Mouse (Mus musculus) lung, embryonic 15.5 days (tissue): Measurements from ENCODE around the gene Tle6. TPM values are rescaled to one million over a fixed set of nuclear protein-coding genes. Genes with fewer than 3 reads are reported as not detected.

ENCODE experiments used
- ATAC-seq: fragments of 200-750 bp; cut with Nextera tagmentation; 2 replicates; pipeline ENCODE4 v1.8.0; 2017; ENCODE audit warnings: moderate number of reproducible peaks, borderline replicate concordance; ENCODE audit not compliant: low FRiP score, low TSS enrichment; ENCODE audit errors: extremely low read depth
- H3K27ac ChIP-seq: fragments of 300-500 bp; sonication (generic); 2 replicates; pipeline ENCODE4 v1.5.1; 2015; ENCODE audit warnings: moderate library complexity, mild to moderate bottlenecking, inconsistent platforms
- H3K27me3 ChIP-seq: fragments of 300-500 bp; sonication (generic); 2 replicates; pipeline ENCODE4 v1.6.1; 2015; ENCODE audit warnings: inconsistent platforms
- H3K36me3 ChIP-seq: fragments of 300-500 bp; sonication (generic); 2 replicates; pipeline ENCODE4 v1.6.1; 2015; ENCODE audit warnings: inconsistent platforms
- H3K4me1 ChIP-seq: fragments of 300-500 bp; sonication (generic); 2 replicates; pipeline ENCODE4 v1.6.1; 2015; ENCODE audit warnings: inconsistent platforms
- H3K4me2 ChIP-seq: fragments of 300-500 bp; sonication (generic); 2 replicates; pipeline ENCODE4 v1.6.1; 2015; ENCODE audit warnings: inconsistent platforms, mild to moderate bottlenecking, moderate library complexity
- H3K4me3 ChIP-seq: fragments of 300-500 bp; sonication (generic); 2 replicates; pipeline ENCODE4 v1.5.1; 2015; ENCODE audit warnings: mild to moderate bottlenecking, inconsistent platforms
- H3K9ac ChIP-seq: fragments of 300-500 bp; sonication (generic); 2 replicates; pipeline ENCODE4 v1.6.1; 2015; ENCODE audit warnings: inconsistent platforms
- H3K9me3 ChIP-seq: fragments of 300-500 bp; sonication (generic); 2 replicates; pipeline ENCODE4 v1.6.1; 2016; ENCODE audit warnings: inconsistent platforms
- WGBS: fragments of 180-500 bp; shearing (Covaris S2); methylation state at CpG from one replicate; pipeline ENCODE4 v1.1.7; 2015; 5-methylcytosine and 5-hydroxymethylcytosine counted together
- polyA plus RNA-seq: library from polyadenylated mRNA; unstranded; fragments of >200 nt; fragmentation: Nextera tagmentation; extraction: Ambion mirVana; gene quantifications from 2 replicates; pipeline ENCODE4 v1.2.1, GENCODE M21; 2015

Gene Tle6
- polyA plus RNA-seq, 1 experiment from 2014 or later = 29.3 TPM

DNA sequence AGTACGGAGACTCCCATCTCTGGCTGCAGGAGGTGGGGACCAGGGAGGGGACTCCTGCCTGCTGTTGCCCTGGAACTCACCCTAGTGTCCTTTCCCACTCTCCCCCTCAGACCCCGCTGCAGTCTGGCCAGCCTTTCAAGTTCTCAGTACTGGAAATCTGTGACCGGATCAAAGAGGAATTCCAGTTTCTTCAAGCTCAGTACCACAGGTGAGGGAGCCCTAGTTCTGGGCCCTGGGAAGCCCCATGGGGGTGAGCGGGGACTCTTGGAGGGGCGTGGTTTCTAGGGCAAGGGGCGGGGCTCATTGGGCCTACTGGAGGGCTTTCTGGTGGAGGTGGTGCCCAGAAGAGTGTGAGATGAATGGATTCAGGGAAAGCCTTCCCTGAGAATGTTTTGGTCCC, 25.2 kb downstream of the Tle6 start:
- Histone ChIP-seq H3K9me3 (no peaks in the 10 kb centered on the region), H3K4me2 (peak overlapping the region; percentile 75), H3K27ac (peak overlapping the region; percentile 77), H3K9ac (peak overlapping the region; percentile 69), H3K36me3 (no peaks in the 10 kb centered on the region), H3K27me3 (no peaks in the 10 kb centered on the region), H3K4me3 (peak overlapping the region; percentile 60), H3K4me1 (peaks cover 63% of the 10 kb centered on the region)
- ATAC-seq = no peak
- 2% methylated on average over 6 of the region's 6 CpGs for whole genome bisulfite sequencing

DNA sequence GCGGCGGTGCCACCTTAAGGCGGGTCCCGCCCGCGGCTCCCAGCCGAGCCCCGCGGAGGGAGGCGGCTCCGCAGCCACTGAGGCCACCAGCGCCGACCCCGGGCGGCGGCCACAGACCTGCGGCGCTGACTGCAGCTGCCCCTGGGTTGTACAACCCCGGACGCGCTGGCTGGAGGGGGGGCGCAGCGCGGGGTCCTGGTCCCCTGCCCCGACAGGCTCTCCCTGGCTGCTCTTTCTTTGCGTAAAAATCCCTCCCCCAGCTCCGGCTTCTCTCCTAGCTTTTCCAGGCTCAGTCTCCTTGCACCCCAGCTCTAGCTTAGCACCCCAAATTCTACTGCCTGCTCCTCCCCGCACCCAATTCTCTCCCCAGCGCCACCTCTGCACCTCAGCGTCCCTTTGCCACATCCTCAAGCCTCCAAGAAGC, 25.7 kb downstream of the Tle6 start:
- peak overlapping the region; percentile 69 for H3K9ac ChIP-seq
- ATAC-seq = peak; percentile 15; the same call in 1 of the 2 replicates
- WGBS = under 1% methylated on average over 23 of the region's 30 CpGs
- H3K27me3 ChIP-seq = no peaks in the 10 kb centered on the region
- H3K4me3 ChIP-seq = peak overlapping the region; percentile 60
- H3K9me3 ChIP-seq = no peaks in the 10 kb centered on the region
- H3K4me1 ChIP-seq = peaks cover 63% of the 10 kb centered on the region
- peak overlapping the region; percentile 77 for H3K27ac ChIP-seq
- H3K36me3 ChIP-seq = no peaks in the 10 kb centered on the region
- peak overlapping the region; percentile 75 for H3K4me2 ChIP-seq

DNA sequence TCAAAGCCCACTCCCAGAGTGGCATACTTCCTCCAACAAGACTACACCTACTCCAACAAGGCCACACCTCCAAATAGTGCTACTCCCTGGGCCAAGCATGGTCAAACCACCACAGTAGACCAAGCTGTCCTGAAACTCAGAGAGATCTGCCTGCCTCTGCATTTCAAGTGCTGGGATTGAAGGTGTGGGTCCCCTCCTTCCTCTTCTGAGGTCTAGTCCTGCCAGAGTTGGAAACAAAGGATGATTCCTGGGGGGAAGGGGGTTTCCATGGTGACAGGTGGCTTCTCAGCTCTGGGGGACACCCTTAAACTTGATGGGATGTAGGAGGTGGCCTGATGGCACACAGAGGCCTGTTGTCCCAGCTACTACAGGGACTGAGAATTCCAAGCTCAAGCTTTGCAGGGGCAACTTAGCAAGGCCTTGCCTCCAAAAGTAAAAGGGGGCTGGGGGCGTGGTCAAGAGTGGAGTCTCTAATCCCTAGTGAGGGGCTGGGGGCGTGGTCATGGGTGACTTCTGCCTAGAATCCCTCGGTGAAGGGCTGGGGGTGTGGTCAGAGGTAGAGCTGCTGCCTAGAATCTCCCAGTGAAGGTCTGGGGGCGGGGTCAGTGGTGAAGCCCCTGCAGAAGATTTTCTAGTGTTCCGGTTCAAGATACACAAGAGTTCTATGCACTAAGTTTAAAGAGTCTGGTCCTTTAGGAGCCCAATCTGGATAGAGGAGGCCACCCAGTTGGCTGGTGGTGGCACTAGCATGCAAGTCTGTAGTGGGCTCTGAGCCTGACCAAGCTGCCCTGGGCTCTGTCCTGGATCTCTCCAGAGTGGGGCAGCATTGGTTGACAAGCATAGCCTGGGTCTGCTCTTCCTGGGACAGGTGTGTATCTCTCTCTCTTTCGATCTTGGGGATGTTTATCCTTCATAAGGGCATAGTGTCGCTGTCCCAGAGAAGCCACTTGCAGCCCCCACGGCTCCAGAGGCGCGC, 26.5 kb downstream of the Tle6 start, which contains the start of gene Tle2:
Tle2 (plus strand) TSS at position 481 of the 976 bp plus-strand sequence.
- Histone ChIP-seq H3K4me1 (peaks cover 65% of the 10 kb centered on the region), H3K36me3 (no peaks in the 10 kb centered on the region), H3K4me2 (peak within 1 kb of the TSS; percentile 75), H3K9me3 (no peaks in the 10 kb centered on the region), H3K4me3 (peak within 1 kb of the TSS; percentile 60), H3K27ac (peak within 1 kb of the TSS; percentile 96), H3K27me3 (no peaks in the 10 kb centered on the region), H3K9ac (peak within 1 kb of the TSS; percentile 69)
- no peak for ATAC-seq
- 18% methylated on average over 10 of the region's 10 CpGs for WGBS

DNA sequence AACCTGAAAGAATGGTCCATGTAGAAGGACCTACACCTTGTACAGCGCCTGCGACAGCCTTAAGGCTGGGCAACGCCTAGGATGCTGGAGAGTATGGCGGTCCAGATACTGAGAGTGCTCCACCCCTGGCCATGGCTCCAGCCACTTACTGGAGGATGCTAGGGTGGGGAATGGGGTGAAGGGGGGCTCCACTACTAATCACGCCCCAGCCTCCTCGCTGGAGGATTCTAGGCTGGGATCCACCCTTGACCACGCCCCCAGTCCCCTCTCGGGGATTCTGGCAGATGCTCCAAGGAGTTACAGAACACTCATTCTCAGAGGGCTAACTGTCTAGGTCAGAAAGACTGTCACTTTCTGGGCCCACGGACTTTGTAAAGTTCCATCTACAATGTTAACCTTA, 27.9 kb downstream of the Tle6 start:
- peaks cover 78% of the 10 kb centered on the region for H3K4me1 ChIP-seq
- H3K4me2 ChIP-seq = peak overlapping the region; percentile 92
- no peak overlapping the region for H3K4me3 ChIP-seq
- 17% methylated on average over 9 of the region's 9 CpGs for WGBS
- H3K27me3 ChIP-seq = no peaks in the 10 kb centered on the region
- no peak overlapping the region for H3K9ac ChIP-seq
- no peaks in the 10 kb centered on the region for H3K9me3 ChIP-seq
- ATAC-seq = no peak
- peak overlapping the region; percentile 96 for H3K27ac ChIP-seq
- no peaks in the 10 kb centered on the region for H3K36me3 ChIP-seq

DNA sequence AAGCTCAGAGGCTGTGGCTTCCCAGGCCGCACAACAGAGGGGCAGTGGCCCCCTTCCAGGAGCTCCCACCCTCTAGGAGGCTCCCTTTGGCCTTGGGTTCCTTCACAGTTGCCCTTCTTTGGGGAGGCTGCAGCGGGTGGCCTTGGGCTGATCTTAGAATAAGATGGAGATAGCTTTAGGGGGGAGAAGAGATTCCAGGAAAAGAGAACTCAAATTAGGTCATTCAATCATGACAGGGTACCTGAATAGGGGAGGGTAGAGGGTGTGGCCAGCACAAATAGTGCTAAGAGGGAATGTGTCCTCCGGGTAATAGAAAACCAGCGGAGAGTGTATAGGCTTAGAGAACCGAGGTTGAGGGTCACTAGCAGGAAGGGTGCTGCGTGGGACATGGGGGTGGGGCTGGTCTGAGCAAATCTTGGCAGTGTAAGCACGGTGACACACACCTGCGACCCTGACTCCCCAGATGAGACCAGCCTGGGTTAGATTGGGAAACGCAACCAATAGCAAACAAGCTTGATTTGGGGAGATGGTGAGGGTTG, 28.7 kb downstream of the Tle6 start:
- peak overlapping the region; percentile 32; the same call in 1 of the 2 replicates for H3K9ac ChIP-seq
- no peak for ATAC-seq
- H3K36me3 ChIP-seq = no peaks in the 10 kb centered on the region
- no peaks in the 10 kb centered on the region for H3K27me3 ChIP-seq
- H3K4me3 ChIP-seq = peak overlapping the region; percentile 50
- H3K4me1 ChIP-seq = peaks cover 84% of the 10 kb centered on the region
- H3K4me2 ChIP-seq = peak overlapping the region; percentile 92
- WGBS = 12% methylated on average over 9 of the region's 9 CpGs
- no peaks in the 10 kb centered on the region for H3K9me3 ChIP-seq
- H3K27ac ChIP-seq = peak overlapping the region; percentile 96

DNA sequence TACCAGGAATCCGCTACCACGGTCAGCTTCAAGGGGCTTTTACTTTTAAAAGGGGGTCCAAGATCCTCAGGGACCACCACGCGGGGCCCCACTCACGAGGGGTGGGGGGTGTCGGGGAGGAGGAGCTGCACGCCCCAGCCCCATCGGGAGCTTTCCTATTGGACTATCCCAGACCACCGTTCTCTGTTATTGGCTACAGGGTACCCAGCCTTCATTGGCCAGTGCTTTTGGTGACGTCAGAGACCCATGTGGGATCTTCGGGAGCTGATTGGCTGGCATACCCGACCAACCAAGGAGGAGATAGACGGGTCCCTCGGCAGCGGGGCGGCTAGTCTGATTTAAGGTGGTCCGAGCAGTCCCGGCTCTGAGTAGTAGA, 29.4 kb downstream of the Tle6 start:
- H3K4me3 ChIP-seq = peak overlapping the region; percentile 50

DNA sequence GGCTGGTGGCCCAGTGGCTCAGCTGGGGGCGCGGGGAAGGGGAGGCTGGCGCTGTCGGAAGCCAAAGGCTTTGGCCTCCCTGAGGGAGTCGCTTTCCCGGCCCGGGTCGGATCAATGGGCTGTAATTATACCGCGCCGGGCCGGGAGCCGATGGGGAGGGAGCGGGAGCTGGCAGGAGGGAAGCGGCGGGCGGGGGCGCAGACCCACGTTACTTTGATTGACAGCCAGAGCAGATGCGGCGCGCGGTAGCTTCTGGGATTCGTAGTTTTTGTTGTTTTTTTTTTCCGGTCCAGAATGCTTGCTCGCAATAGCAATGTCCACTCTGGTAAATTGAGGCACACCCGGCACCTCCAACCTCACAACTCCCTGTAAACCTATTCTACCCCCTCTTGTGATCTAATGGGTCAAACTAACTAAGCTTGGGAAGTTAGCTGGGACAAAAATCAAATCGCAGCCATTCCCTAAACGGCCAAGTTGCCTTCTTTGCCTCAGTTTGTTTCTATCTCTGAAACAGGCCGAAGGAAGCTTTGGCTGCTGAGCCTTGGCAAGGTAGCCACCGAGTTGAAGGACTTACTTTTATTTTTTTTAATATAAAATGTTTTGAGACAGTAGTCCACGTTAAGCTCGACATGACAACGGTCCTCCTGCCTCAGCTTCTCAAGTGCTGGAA, 29.9 kb downstream of the Tle6 start:
- H3K4me1 ChIP-seq = peaks cover 74% of the 10 kb centered on the region
- H3K4me2 ChIP-seq = peak overlapping the region; percentile 92
- H3K9ac ChIP-seq = peak overlapping the region; percentile 33
- WGBS = under 1% methylated on average over 34 of the region's 34 CpGs
- peak overlapping the region; percentile 96 for H3K27ac ChIP-seq
- peak overlapping the region; percentile 50 for H3K4me3 ChIP-seq
- no peaks in the 10 kb centered on the region for H3K9me3 ChIP-seq
- H3K36me3 ChIP-seq = peaks cover 12% of the 10 kb centered on the region
- H3K27me3 ChIP-seq = no peaks in the 10 kb centered on the region
- peak; percentile 67 for ATAC-seq

More for the DNA sequence above, 29.4 kb downstream of the Tle6 start:
- Histone ChIP-seq H3K4me2 (peak overlapping the region; percentile 92), H3K9ac (peak overlapping the region; percentile 33), H3K9me3 (no peaks in the 10 kb centered on the region), H3K27me3 (no peaks in the 10 kb centered on the region), H3K27ac (peak overlapping the region; percentile 96), H3K4me1 (peaks cover 79% of the 10 kb centered on the region), H3K36me3 (peaks cover 7% of the 10 kb centered on the region; the same call in 1 of the 2 replicates)
- ATAC-seq = peak; percentile 90
- WGBS = 2% methylated on average over 18 of the region's 18 CpGs

DNA sequence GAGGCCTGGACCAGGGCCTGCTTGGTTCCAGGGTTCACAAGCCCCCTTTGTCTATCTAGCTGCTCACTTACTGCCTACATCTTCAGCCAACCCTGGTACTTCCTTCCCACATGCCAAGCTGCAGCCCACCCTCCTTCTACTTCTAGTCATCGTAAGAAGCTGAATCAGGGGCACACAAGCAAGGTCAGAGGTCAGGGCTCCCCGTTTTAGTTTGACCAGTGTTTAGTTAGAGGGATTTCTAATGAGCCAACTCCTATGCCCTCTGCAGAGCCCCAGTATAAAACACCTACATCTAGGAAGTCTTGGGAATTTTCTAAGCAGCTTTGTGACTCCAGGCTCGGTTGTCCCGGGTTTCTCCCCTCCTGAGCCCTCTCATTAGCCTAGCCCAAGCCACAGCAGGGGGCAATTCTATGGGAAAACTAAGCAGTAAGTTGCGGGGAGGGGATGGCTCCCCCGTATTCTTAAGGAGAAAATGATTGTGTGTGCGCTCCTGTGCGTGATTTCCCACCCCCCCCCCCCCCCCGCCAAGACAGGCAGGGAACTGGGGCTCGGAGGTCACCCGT, 30.6 kb downstream of the Tle6 start:
- Histone ChIP-seq H3K36me3 (peaks cover 18% of the 10 kb centered on the region), H3K9me3 (no peaks in the 10 kb centered on the region), H3K4me2 (peak overlapping the region; percentile 92), H3K4me3 (peak overlapping the region; percentile 50), H3K27ac (peak overlapping the region; percentile 96), H3K4me1 (peaks cover 72% of the 10 kb centered on the region), H3K27me3 (no peaks in the 10 kb centered on the region), H3K9ac (peak overlapping the region; percentile 20; the same call in 1 of the 2 replicates)
- no peak; the same call in 1 of the 2 replicates for ATAC-seq
- 2% methylated on average over 11 of the region's 11 CpGs for WGBS

DNA sequence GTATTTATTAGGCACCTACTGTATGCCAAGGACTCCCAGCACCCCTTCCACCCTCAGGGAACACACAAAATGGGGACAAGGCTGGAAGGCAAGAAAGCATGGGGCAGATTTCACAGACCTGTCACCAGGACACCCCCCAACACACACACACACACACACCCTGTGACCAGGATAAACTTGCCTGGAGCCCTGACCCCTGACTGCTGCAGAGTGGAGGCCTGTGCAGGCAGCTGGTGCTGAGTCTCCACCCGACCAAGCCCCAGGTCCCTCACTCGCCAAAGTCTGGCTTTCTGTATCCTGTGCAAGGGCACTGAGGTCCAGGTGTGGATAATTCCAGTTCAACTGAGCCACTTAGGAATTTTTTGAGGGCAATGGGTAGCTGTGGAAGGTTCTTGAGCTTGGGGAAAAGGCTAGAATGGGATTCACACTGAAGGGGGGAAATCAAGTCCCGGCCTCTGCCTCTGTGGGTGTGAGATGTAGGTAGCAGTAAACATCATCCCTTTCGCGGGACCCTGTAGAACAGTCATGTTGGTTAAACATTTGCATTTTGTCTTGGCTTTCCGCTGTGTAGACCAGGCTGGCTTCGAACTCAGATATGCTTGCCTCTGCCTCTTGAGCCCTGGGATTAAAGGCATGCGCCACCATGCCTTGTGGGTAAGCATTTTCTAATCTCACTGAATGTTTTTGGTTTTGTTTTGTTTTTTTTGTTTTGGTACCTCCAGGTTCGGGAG, 31.2 kb downstream of the Tle6 start:
- no peak for ATAC-seq
- peak overlapping the region; percentile 96 for H3K27ac ChIP-seq
- peak overlapping the region; percentile 92; the same call in 1 of the 2 replicates for H3K4me2 ChIP-seq
- H3K27me3 ChIP-seq = no peaks in the 10 kb centered on the region
- peaks cover 73% of the 10 kb centered on the region for H3K4me1 ChIP-seq
- no peak overlapping the region for H3K4me3 ChIP-seq
- no peaks in the 10 kb centered on the region for H3K9me3 ChIP-seq
- whole genome bisulfite sequencing = 51% methylated on average over 9 of the region's 9 CpGs
- H3K36me3 ChIP-seq = peaks cover 25% of the 10 kb centered on the region
- no peak overlapping the region for H3K9ac ChIP-seq

DNA sequence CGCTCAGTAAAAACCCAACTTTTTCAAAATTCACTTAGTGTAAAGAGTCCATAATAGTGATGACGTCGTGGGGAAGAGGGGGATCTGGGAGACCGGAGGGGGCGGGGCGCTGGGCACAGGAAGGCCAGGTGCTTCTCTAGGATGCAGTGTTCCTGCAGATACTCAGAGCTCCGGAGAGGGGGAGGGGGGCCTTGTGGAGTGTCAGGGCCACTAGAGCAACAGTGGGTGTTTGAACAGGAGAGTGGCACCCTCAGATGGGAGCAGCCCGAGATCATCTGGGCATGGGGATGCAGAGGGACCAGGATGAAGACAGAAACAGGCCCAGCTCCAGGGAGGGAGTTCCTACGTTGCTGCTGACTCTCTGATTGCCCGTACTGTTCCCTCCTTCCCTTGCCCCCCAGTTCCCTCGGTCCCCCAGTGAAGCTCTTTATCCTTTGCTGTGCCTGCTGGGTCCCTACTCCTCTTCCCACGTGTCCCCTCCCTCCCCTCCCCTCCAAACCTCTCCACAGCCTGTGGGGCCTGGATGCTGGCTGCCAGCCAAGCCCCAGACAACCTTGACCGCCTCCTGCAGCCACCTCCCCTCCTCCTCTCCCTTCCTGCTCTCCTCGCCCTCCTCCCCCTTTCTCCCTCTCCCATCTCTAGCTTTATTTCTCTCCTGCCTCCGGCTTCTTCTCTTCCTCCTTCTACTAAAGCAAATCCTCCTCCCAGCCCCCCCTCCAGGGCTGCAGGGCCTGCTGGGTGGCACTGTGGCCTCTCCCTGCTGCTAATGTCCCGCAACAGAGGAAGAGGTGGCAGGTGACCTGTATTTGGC, 32.3 kb downstream of the Tle6 start:
- no peak overlapping the region for H3K9ac ChIP-seq
- H3K4me2 ChIP-seq = peak overlapping the region; percentile 38
- 3% methylated on average over 16 of the region's 16 CpGs for WGBS
- peak; percentile 4 for ATAC-seq
- H3K9me3 ChIP-seq = no peaks in the 10 kb centered on the region
- H3K36me3 ChIP-seq = peaks cover 26% of the 10 kb centered on the region
- H3K27ac ChIP-seq = peak overlapping the region; percentile 96
- H3K4me3 ChIP-seq = no peak overlapping the region
- no peaks in the 10 kb centered on the region for H3K27me3 ChIP-seq
- H3K4me1 ChIP-seq = peaks cover 73% of the 10 kb centered on the region
